ENCODE assay signal across 14 mouse cellular contexts in genomic region chr15:89171526-89172051, GRCm38 (mm10). TPM values are rescaled to one million over a fixed set of nuclear protein-coding genes. Genes with fewer than 3 reads are reported as not detected.
DNase-seq lines count a peak whose midpoint lies in the region; ATAC-seq and TF ChIP-seq lines count a peak whose summit lies in the region.
"Had no signal": no experiment of that assay in that cellular context is flagged by ENCODE, and none has a peak within 500 bp of the region (broad histone marks: within the 10 kb centered on the region; RNA-seq: fewer than 3 reads in every experiment).

No protein-coding gene starts in this region.

- intact Hi-C loops in gastrocnemius, postnatal 36 days (cut with DNase I) = no loop called here

- ATAC-seq in forebrain, embryonic 15.5 days (replicated peaks) = no peak
- no peak for ATAC-seq in hindbrain, embryonic 13.5 days (ENCODE audit: low FRiP score)
- ATAC-seq in hindbrain, embryonic 16.5 days = no peak
- ATAC-seq: intestine, embryonic 16.5 days had no signal

- no peak for DNase-seq in forebrain, embryonic 10.5 days (ENCODE audit: extremely low spot score, low spot score)
- no peak for DNase-seq in testis, postnatal 10 days (ENCODE audit: low spot score)
- no peak for DNase-seq in left cerebral cortex, adult 11 months (ENCODE audit: low spot score)
- DNase-seq in gastrocnemius, postnatal 36 days = no peak
- DNase-seq: adrenal gland, adult 8-10 months; cerebellum, postnatal 36 days; retina, postnatal 1 day; thymus, adult 2 months had no signal

- no peak overlapping the region for H3K9ac ChIP-seq in forebrain, embryonic 15.5 days (replicated peaks)
- peak overlapping the region; percentile 80; the same call in 1 of the 2 replicates for H3K9ac ChIP-seq in hindbrain, embryonic 13.5 days
- no peak overlapping the region for H3K9ac ChIP-seq in hindbrain, embryonic 16.5 days (ENCODE audit: low read depth, low read length)

- no peaks in the 10 kb centered on the region for H3K9me3 ChIP-seq in forebrain, embryonic 10.5 days
- H3K9me3 ChIP-seq in forebrain, embryonic 15.5 days = no peaks in the 10 kb centered on the region
- H3K9me3 ChIP-seq in hindbrain, embryonic 13.5 days = no peaks in the 10 kb centered on the region
- H3K9me3 ChIP-seq in hindbrain, embryonic 16.5 days (ENCODE audit: control insufficient read depth, low read length) = no peaks in the 10 kb centered on the region

- peaks cover 59% of the 10 kb centered on the region for H3K36me3 ChIP-seq in forebrain, embryonic 10.5 days (replicated peaks)
- H3K36me3 ChIP-seq in forebrain, embryonic 15.5 days = peaks cover 17% of the 10 kb centered on the region
- peaks cover 35% of the 10 kb centered on the region for H3K36me3 ChIP-seq in hindbrain, embryonic 13.5 days
- peaks cover 13% of the 10 kb centered on the region for H3K36me3 ChIP-seq in hindbrain, embryonic 16.5 days (ENCODE audit: control insufficient read depth, insufficient read depth, low read length)
- H3K36me3 ChIP-seq in testis, adult 2 months (ENCODE audit: control insufficient read depth, insufficient read depth, low read length) = no peaks in the 10 kb centered on the region

- no peak overlapping the region; the same call in 1 of the 2 replicates for H3K4me3 ChIP-seq in forebrain, embryonic 10.5 days
- no peak overlapping the region for H3K4me3 ChIP-seq in forebrain, embryonic 15.5 days
- no peak overlapping the region for H3K4me3 ChIP-seq in hindbrain, embryonic 13.5 days
- H3K4me3 ChIP-seq in hindbrain, embryonic 16.5 days (ENCODE audit: low read length) = no peak overlapping the region
- peak overlapping the region; percentile 83 for H3K4me3 ChIP-seq in testis, adult 2 months (ENCODE audit: control insufficient read depth, low read depth, low read length)
- H3K4me3 ChIP-seq: layer of hippocampus, adult 2 months had no signal

- 95% methylated on average over 5 of the region's 5 CpGs for WGBS in forebrain, embryonic 10.5 days
- WGBS in forebrain, embryonic 15.5 days = 93% methylated on average over 5 of the region's 5 CpGs
- 89% methylated on average over 5 of the region's 5 CpGs for WGBS in hindbrain, embryonic 13.5 days
- WGBS in hindbrain, embryonic 16.5 days = 90% methylated on average over 5 of the region's 5 CpGs

- no peak for TF ChIP-seq CTCF in testis, adult 2 months (IDR thresholded peaks at IDR 0.05; ENCODE audit: control insufficient read depth, insufficient read depth, insufficient replicate concordance, low read depth, low read length)

- no peak for TF ChIP-seq POLR2A in testis, adult 2 months (IDR thresholded peaks at IDR 0.05; ENCODE audit: control insufficient read depth, low read depth, low read length)

- H3K4me2 ChIP-seq in forebrain, embryonic 15.5 days (replicated peaks) = no peak overlapping the region
- no peak overlapping the region for H3K4me2 ChIP-seq in hindbrain, embryonic 13.5 days
- H3K4me2 ChIP-seq in hindbrain, embryonic 16.5 days (ENCODE audit: low read length) = no peak overlapping the region

- peaks cover 83% of the 10 kb centered on the region for H3K4me1 ChIP-seq in forebrain, embryonic 10.5 days
- H3K4me1 ChIP-seq in forebrain, embryonic 15.5 days = peaks cover 72% of the 10 kb centered on the region
- peaks cover 73% of the 10 kb centered on the region for H3K4me1 ChIP-seq in hindbrain, embryonic 13.5 days (replicated peaks)
- H3K4me1 ChIP-seq in hindbrain, embryonic 16.5 days (ENCODE audit: control insufficient read depth, insufficient read depth, low read depth, low read length) = peaks cover 60% of the 10 kb centered on the region
- peaks cover 44% of the 10 kb centered on the region for H3K4me1 ChIP-seq in testis, adult 2 months (ENCODE audit: control insufficient read depth, insufficient read depth, low read length)

- no peaks in the 10 kb centered on the region for H3K27me3 ChIP-seq in forebrain, embryonic 10.5 days (ENCODE audit: poor library complexity, severe bottlenecking)
- no peaks in the 10 kb centered on the region for H3K27me3 ChIP-seq in forebrain, embryonic 15.5 days
- 0 out of 2 replicates have a peak, but pooled peaks cover 3% of the 10 kb centered on the region for H3K27me3 ChIP-seq in hindbrain, embryonic 13.5 days
- H3K27me3 ChIP-seq in hindbrain, embryonic 16.5 days (replicated peaks; ENCODE audit: control insufficient read depth, insufficient read depth, low read length) = no peaks in the 10 kb centered on the region
- no peaks in the 10 kb centered on the region; the same call in 1 of the 2 replicates for H3K27me3 ChIP-seq in testis, adult 2 months (ENCODE audit: control insufficient read depth, insufficient read depth, low read length)

- peak overlapping the region; percentile 85 for H3K27ac ChIP-seq in forebrain, embryonic 10.5 days
- H3K27ac ChIP-seq in forebrain, embryonic 15.5 days (replicated peaks) = no peak overlapping the region
- H3K27ac ChIP-seq in hindbrain, embryonic 13.5 days = no peak overlapping the region
- H3K27ac ChIP-seq in hindbrain, embryonic 16.5 days (ENCODE audit: low read depth, low read length) = no peak overlapping the region; the same call in 1 of the 2 replicates
- H3K27ac ChIP-seq in testis, adult 2 months (ENCODE audit: control insufficient read depth, insufficient read depth, low read depth, low read length) = no peak overlapping the region

RNA-seq across cellular contexts. Expression of gene Plxnb2, which starts 9.0 kb away (rescaled TPM):
- polyA plus RNA-seq in forebrain, embryonic 10.5 days (2016; fragmentation: Nextera tagmentation; extraction: Ambion mirVana) = 144 and 155 TPM in 2 replicates
- 113 and 118 TPM in 2 replicates for polyA plus RNA-seq in forebrain, embryonic 15.5 days (2015; fragmentation: Nextera tagmentation; extraction: Ambion mirVana)
- 99.2 and 104 TPM in 2 replicates for polyA plus RNA-seq in hindbrain, embryonic 13.5 days (2015; fragmentation: Nextera tagmentation; extraction: Ambion mirVana)
- 85.2 and 106 TPM in 2 replicates for polyA plus RNA-seq in hindbrain, embryonic 16.5 days (2015; fragmentation: Nextera tagmentation; extraction: Ambion mirVana)
- polyA plus RNA-seq in testis, adult 2 months (2012; rRNA removed) = 91.0 and 107 TPM in 2 replicates
- 1 to 10 TPM; 8.9 to 9.6 TPM for total RNA-seq in gastrocnemius, postnatal 36 days (2021)

RNA-seq across cellular contexts. Expression of gene Mapk11, which starts 22.2 kb away (rescaled TPM):
- 35.7 and 36.3 TPM in 2 replicates for polyA plus RNA-seq in forebrain, embryonic 10.5 days (2016; fragmentation: Nextera tagmentation; extraction: Ambion mirVana)
- 42.8 and 42.9 TPM in 2 replicates for polyA plus RNA-seq in forebrain, embryonic 15.5 days (2015; fragmentation: Nextera tagmentation; extraction: Ambion mirVana)
- 36.1 and 36.5 TPM in 2 replicates for polyA plus RNA-seq in hindbrain, embryonic 13.5 days (2015; fragmentation: Nextera tagmentation; extraction: Ambion mirVana)
- 23.7 and 28.3 TPM in 2 replicates for polyA plus RNA-seq in hindbrain, embryonic 16.5 days (2015; fragmentation: Nextera tagmentation; extraction: Ambion mirVana)
- polyA plus RNA-seq in testis, adult 2 months (2012; rRNA removed) = 2.0 and 2.6 TPM in 2 replicates
- 1 to 10 TPM in 1 of 2 experiments, under 1 TPM in 1; 0.79 to 1.1 TPM for total RNA-seq in gastrocnemius, postnatal 36 days (2021)

RNA-seq across cellular contexts. Expression of gene Dennd6b, which starts 24.7 kb away (rescaled TPM):
- polyA plus RNA-seq in forebrain, embryonic 10.5 days (2016; fragmentation: Nextera tagmentation; extraction: Ambion mirVana) = 26.4 and 27.7 TPM in 2 replicates
- polyA plus RNA-seq in forebrain, embryonic 15.5 days (2015; fragmentation: Nextera tagmentation; extraction: Ambion mirVana) = 58.5 and 62.2 TPM in 2 replicates
- polyA plus RNA-seq in hindbrain, embryonic 13.5 days (2015; fragmentation: Nextera tagmentation; extraction: Ambion mirVana) = 75.1 and 86.5 TPM in 2 replicates
- polyA plus RNA-seq in hindbrain, embryonic 16.5 days (2015; fragmentation: Nextera tagmentation; extraction: Ambion mirVana) = 86.6 and 93.2 TPM in 2 replicates
- polyA plus RNA-seq in testis, adult 2 months (2012; rRNA removed) = 55.5 and 58.5 TPM in 2 replicates
- total RNA-seq in gastrocnemius, postnatal 36 days (2021) = 1 to 10 TPM; 7.6 to 9.0 TPM

RNA-seq across cellular contexts. Expression of gene Mapk12, which starts 31.1 kb away (rescaled TPM):
- 34.9 and 38.4 TPM in 2 replicates for polyA plus RNA-seq in forebrain, embryonic 10.5 days (2016; fragmentation: Nextera tagmentation; extraction: Ambion mirVana)
- polyA plus RNA-seq in forebrain, embryonic 15.5 days (2015; fragmentation: Nextera tagmentation; extraction: Ambion mirVana) = 5.5 and 5.8 TPM in 2 replicates
- polyA plus RNA-seq in hindbrain, embryonic 13.5 days (2015; fragmentation: Nextera tagmentation; extraction: Ambion mirVana) = 5.9 and 7.1 TPM in 2 replicates
- polyA plus RNA-seq in hindbrain, embryonic 16.5 days (2015; fragmentation: Nextera tagmentation; extraction: Ambion mirVana) = 4.1 and 4.4 TPM in 2 replicates
- polyA plus RNA-seq in testis, adult 2 months (2012; rRNA removed) = 0.79 and 1.0 TPM in 2 replicates
- 100 to 1,000 TPM; 131 to 136 TPM for total RNA-seq in gastrocnemius, postnatal 36 days (2021)

RNA-seq across cellular contexts. Expression of gene Ppp6r2, which starts 39.8 kb away (rescaled TPM):
- polyA plus RNA-seq in forebrain, embryonic 10.5 days (2016; fragmentation: Nextera tagmentation; extraction: Ambion mirVana) = 24.2 and 28.8 TPM in 2 replicates
- 79.8 and 83.6 TPM in 2 replicates for polyA plus RNA-seq in forebrain, embryonic 15.5 days (2015; fragmentation: Nextera tagmentation; extraction: Ambion mirVana)
- polyA plus RNA-seq in hindbrain, embryonic 13.5 days (2015; fragmentation: Nextera tagmentation; extraction: Ambion mirVana) = 82.8 and 87.3 TPM in 2 replicates
- polyA plus RNA-seq in hindbrain, embryonic 16.5 days (2015; fragmentation: Nextera tagmentation; extraction: Ambion mirVana) = 59.4 and 71.5 TPM in 2 replicates
- 49.8 and 59.3 TPM in 2 replicates for polyA plus RNA-seq in testis, adult 2 months (2012; rRNA removed)
- 10 to 100 TPM; 81.0 to 85.9 TPM for total RNA-seq in gastrocnemius, postnatal 36 days (2021)
